Mouse (Mus musculus) lung, adult 10 weeks (tissue): Measurements from ENCODE around the gene BC034090. TPM values are rescaled to one million over a fixed set of nuclear protein-coding genes. Genes with fewer than 3 reads are reported as not detected.

ENCODE experiments used
- polyA plus RNA-seq: library from polyadenylated mRNA; stranded (reverse); fragments of 350-450 nt; fragmentation: Illumina TruSeq; extraction: RNeasy Lipid Tissue Mini Kit (QIAGEN cat#74804); gene quantifications from one replicate; pipeline ENCODE4 v1.2.3, GENCODE M21; 2014; ENCODE audit warnings: low read depth, low replicate concordance; ENCODE audit not compliant: insufficient read depth

Gene BC034090
- polyA plus RNA-seq = 4.6 TPM

DNA sequence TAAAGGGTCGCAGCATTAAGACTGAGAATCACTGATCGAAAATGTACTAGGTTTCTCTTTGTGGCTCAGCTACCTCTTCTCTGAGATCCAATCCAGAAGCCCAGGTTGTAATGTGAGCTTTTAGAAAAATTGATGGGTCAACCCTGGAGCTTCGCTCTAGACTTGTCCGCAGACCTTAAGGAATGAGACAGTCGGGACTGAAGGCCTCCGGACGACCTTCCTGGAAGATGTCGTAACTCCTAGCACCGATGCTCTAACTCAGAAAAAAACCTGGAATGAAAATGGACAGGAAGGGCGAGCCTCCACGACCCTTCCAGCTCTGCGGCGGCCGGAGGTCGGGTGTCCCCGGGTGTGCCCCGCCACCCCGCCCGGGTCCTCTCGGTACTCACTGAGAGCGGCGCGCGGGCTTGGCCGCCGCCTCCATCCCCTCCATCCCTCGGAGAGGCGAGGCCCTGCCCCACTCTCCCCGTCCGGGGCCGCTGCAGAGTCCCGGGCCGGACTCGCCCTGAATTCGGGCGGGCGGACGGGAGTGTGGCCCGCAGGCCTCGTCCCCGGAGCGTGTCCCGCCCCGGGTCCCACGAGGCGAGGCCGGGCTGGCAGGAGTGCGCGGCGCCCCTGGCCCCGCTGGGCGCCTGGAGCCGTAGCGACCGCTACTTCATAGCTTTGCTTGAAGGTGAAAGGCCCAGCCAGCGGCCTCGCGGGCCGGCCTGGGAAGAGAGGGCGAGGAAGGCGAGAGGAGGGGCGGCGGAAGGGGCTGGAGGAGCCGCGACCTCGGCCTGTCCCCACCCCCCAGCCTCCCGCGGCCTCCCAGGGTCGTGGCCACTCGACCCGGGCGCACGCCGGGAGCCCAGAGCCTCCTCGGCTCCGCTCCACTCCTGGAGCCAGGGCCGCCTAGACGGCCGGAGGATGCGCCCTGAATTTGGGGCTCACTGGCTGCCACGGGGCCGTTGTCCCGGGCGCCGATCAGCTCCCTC lies at the start of gene BC034090:
Gene BC034090 (minus strand): TSS at position 648 of the 974 bp plus-strand sequence.

Other genes with a start within 250 kb of the BC034090 start
- 30.4 TPM for gene Ier5, start 144.8 kb downstream of the BC034090 start, polyA plus RNA-seq
- 11.9 TPM for gene Mr1, start 97.6 kb downstream of the BC034090 start, polyA plus RNA-seq
- gene Stx6, start 85.7 kb downstream of the BC034090 start, polyA plus RNA-seq = 21.8 TPM
- 5.8 TPM for gene Xpr1, start 173.0 kb upstream of the BC034090 start, polyA plus RNA-seq